Mouse (Mus musculus) adrenal gland, postnatal 0 days (tissue): Measurements from ENCODE around the gene Sbsn. TPM values are rescaled to one million over a fixed set of nuclear protein-coding genes. Genes with fewer than 3 reads are reported as not detected.

Experiments
- polyA plus RNA-seq: library from polyadenylated mRNA; unstranded; fragments of >200 nt; fragmentation: Nextera tagmentation; extraction: Ambion mirVana; gene quantifications from 2 replicates; pipeline ENCODE4 v1.2.1, GENCODE M21; 2015

Gene Sbsn
- 16.2 and 29.7 TPM in 2 replicates for polyA plus RNA-seq

GRCm38 (mm10) chr7:30751086-30751669 lies at the start of gene Sbsn:
Gene Sbsn (plus strand): TSS chr7:30751471.

GRCm38 (mm10) chr7:30711942-30712341 lies 39.3 kb upstream of the Sbsn start, which contains the start of gene Atp4a:
Gene Atp4a (plus strand): TSS chr7:30712209.

GRCm38 (mm10) chr7:30729396-30730063 lies 21.7 kb upstream of the Sbsn start, which contains the start of gene Tmem147:
Gene Tmem147 (minus strand): TSS chr7:30729540.

GRCm38 (mm10) chr7:30743617-30744016 lies 7.7 kb upstream of the Sbsn start, which contains the start of gene Gapdhs:
Gene Gapdhs (minus strand): TSS chr7:30743681.

GRCm38 (mm10) chr7:30763456-30763855 lies 12.2 kb downstream of the Sbsn start, which contains the start of gene Dmkn:
Gene Dmkn (plus strand): TSS chr7:30763756.

GRCm38 (mm10) chr7:30787377-30788022 lies 36.2 kb downstream of the Sbsn start, which contains the start of gene Krtdap:
Gene Krtdap (plus strand): TSS chr7:30787896.

Other genes starting within 250 kb of the Sbsn start
- gene Arhgap33, start 216.4 kb upstream of the Sbsn start, polyA plus RNA-seq = 5.8 and 11.5 TPM in 2 replicates
- 21.9 and 51.7 TPM in 2 replicates for gene Hspb6, start 199.3 kb upstream of the Sbsn start, polyA plus RNA-seq
- gene Proser3, start 199.2 kb upstream of the Sbsn start, polyA plus RNA-seq = 5.8 and 6.8 TPM in 2 replicates
- gene Lin37, start 191.6 kb upstream of the Sbsn start, polyA plus RNA-seq = 57.6 and 67.2 TPM in 2 replicates
- gene U2af1l4, start 188.2 kb upstream of the Sbsn start, polyA plus RNA-seq = 83.5 and 101 TPM in 2 replicates
- 2.8 and 5.1 TPM in 2 replicates for gene Gm49396, start 188.1 kb upstream of the Sbsn start, polyA plus RNA-seq
- 179 and 205 TPM in 2 replicates for gene Psenen, start 187.8 kb upstream of the Sbsn start, polyA plus RNA-seq
- gene Igflr1, start 186.0 kb upstream of the Sbsn start, polyA plus RNA-seq = 0.72 and 1.8 TPM in 2 replicates
- 3.7 and 4.5 TPM in 2 replicates for gene Kmt2b, start 162.7 kb upstream of the Sbsn start, polyA plus RNA-seq
- gene Zbtb32, start 152.6 kb upstream of the Sbsn start, polyA plus RNA-seq = 0.11 and 0.51 TPM in 2 replicates
- 0.55 and 0.79 TPM in 2 replicates for gene Upk1a, start 138.6 kb upstream of the Sbsn start, polyA plus RNA-seq
- gene Cox6b1, start 125.3 kb upstream of the Sbsn start, polyA plus RNA-seq = 1,273 and 1,293 TPM in 2 replicates
- not detected in 2 replicates for gene Etv2, start 115.6 kb upstream of the Sbsn start, polyA plus RNA-seq
- gene Rbm42, start 101.2 kb upstream of the Sbsn start, polyA plus RNA-seq = 83.9 and 102 TPM in 2 replicates
- gene Haus5, start 86.5 kb upstream of the Sbsn start, polyA plus RNA-seq = 14.3 and 19.0 TPM in 2 replicates
- not detected in 2 replicates for gene Pmis2, start 79.9 kb upstream of the Sbsn start, polyA plus RNA-seq
- 10.8 and 14.4 TPM in 2 replicates for gene 2200002J24Rik, start 52.5 kb upstream of the Sbsn start, polyA plus RNA-seq
- 2.5 and 2.7 TPM in 2 replicates for gene Atp4a, start 39.3 kb upstream of the Sbsn start, polyA plus RNA-seq
- gene Tmem147, start 21.9 kb upstream of the Sbsn start, polyA plus RNA-seq = 231 and 307 TPM in 2 replicates
- gene Gapdhs, start 7.8 kb upstream of the Sbsn start, polyA plus RNA-seq = 0.11 and 0.35 TPM in 2 replicates
- 49.0 and 57.0 TPM in 2 replicates for gene Dmkn, start 12.3 kb downstream of the Sbsn start, polyA plus RNA-seq
- gene Krtdap, start 36.4 kb downstream of the Sbsn start, polyA plus RNA-seq = 32.6 and 84.5 TPM in 2 replicates
- 0.25 and 0.35 TPM in 2 replicates for gene Ffar2, start 72.3 kb downstream of the Sbsn start, polyA plus RNA-seq
- 2.1 and 5.5 TPM in 2 replicates for gene Ffar3, start 104.7 kb downstream of the Sbsn start, polyA plus RNA-seq
- gene Ffar1, start 110.1 kb downstream of the Sbsn start, polyA plus RNA-seq = not detected in 2 replicates
- gene Cd22, start 128.9 kb downstream of the Sbsn start, polyA plus RNA-seq = 0.36 and 0.40 TPM in 2 replicates
- gene Mag, start 163.4 kb downstream of the Sbsn start, polyA plus RNA-seq = 0.27 and 0.55 TPM in 2 replicates
- gene Hamp2, start 173.2 kb downstream of the Sbsn start, polyA plus RNA-seq = 0.50 TPM in 1 of 2 replicates, not detected in the other
- gene Hamp, start 192.6 kb downstream of the Sbsn start, polyA plus RNA-seq = 2.9 and 4.7 TPM in 2 replicates
- 17.0 and 22.5 TPM in 2 replicates for gene Usf2, start 205.3 kb downstream of the Sbsn start, polyA plus RNA-seq
- gene Lsr, start 222.0 kb downstream of the Sbsn start, polyA plus RNA-seq = 6.0 and 8.3 TPM in 2 replicates
- gene Fam187b, start 222.3 kb downstream of the Sbsn start, polyA plus RNA-seq = 0.61 and 0.90 TPM in 2 replicates